Mouse (Mus musculus) brown adipose tissue, adult 24 weeks (tissue): ENCODE results near the gene Abhd4. TPM values are rescaled to one million over a fixed set of nuclear protein-coding genes. Genes with fewer than 3 reads are reported as not detected.

Experiments
- H3K27ac ChIP-seq: fragments of 200-500 bp; replicated peaks from 2 replicates; pipeline ENCODE4 v1.5.1; 2012; ENCODE audit warnings: low read depth, mild to moderate bottlenecking, low read length
- H3K4me1 ChIP-seq: fragments of 200-500 bp; 2 replicates; pipeline ENCODE4 v1.6.1; 2012; ENCODE audit warnings: low read length, mixed read lengths; ENCODE audit not compliant: control insufficient read depth, insufficient read depth, insufficient read length
- H3K4me3 ChIP-seq: fragments of 200-500 bp; 2 replicates; pipeline ENCODE4 v1.5.1; 2012; ENCODE audit warnings: low read depth, mild to moderate bottlenecking, low read length, moderate library complexity; ENCODE audit not compliant: insufficient read depth
- polyA plus RNA-seq: library from polyadenylated mRNA; stranded (reverse); fragments of >200 nt; gene quantifications from 2 replicates; pipeline ENCODE4 v1.2.4, GENCODE M21; 2012; ENCODE audit not compliant: missing spikeins, insufficient read depth, insufficient read length

Abhd4 gene
- polyA plus RNA-seq, 1 experiment: 80.5 TPM

DNA sequence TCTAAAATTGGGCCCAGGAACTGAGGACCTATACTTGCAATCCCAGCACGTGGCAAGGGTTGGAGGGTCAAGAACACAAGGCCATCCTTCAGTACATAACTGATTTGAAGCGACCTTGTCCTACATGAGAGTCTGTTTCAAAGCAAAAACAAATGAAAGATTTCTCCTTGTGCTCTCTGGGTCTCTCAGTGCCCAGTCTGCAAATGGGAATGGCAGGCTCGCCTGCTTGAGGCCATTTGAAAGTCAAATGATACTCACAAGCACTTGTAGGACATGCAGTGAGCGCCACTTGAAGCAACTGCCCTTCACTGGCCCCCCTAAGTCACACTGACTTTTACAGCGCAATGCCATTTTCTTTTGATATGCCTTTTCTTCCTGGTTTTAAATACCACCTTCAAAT lies 13.4 kb upstream of the Abhd4 start:
- Histone ChIP-seq H3K4me1 (no peaks in the 10 kb centered on the region), H3K4me3 (no peak overlapping the region), H3K27ac (no peak overlapping the region)

DNA sequence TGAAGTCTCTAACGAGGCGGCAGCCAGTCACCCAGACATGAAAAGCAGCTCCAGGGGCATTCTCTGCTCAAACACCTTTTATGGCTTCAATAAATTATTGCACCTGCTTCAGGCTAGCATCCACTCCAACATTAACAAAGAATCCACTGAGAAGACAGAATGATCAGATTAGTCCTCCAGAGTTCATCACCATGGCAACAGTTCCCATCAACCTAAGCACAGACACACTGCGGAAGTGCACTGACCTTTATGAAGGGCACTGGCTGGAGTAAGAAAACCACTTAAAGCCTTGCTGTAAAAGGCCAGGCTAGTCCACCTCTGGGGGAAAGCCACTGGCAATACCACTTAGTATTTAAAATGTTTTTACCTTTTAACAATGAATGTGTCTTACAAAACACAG lies 9.8 kb upstream of the Abhd4 start:
- H3K27ac ChIP-seq: no peak overlapping the region
- no peak overlapping the region for H3K4me3 ChIP-seq
- no peaks in the 10 kb centered on the region for H3K4me1 ChIP-seq

DNA sequence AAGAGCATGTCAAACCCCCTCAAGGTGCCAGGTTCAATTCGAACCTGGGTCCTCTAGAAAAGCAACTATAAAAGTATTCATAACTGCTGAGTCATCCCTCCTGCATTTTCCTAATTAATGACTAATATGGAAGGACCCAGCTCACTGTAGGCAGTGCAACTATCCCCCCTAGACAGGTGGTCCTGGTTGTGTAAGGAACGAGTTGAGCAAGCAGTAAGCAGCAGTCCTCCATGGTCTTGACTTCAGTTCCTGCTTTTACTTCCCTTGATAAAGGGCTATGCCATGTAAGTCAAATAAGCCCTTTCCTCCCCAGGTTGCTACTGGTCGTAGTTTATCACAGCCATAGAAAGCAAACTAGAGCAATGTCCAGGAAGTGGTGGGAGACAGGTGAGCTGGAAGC lies 7.8 kb upstream of the Abhd4 start:
- Histone ChIP-seq H3K4me1 (no peaks in the 10 kb centered on the region), H3K27ac (no peak overlapping the region), H3K4me3 (no peak overlapping the region)

DNA sequence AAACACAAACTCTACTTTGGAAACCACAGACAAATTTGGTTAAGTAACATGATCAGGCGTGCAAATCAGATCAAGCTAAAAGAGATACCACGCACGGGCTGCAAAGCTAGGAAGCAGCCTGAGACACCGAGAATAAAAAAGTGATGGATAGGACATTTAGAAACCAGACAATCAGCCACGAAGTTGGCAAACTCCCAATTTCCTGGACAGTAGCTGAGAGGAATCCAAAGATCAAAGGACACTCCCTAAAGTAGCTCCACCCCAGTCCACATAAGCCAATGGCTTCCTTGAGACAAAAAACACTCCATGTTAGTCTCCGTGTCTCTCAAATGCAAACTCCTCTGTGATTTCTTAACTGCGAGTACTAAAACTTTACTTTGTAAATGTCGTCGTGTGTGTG lies 4.7 kb upstream of the Abhd4 start:
- Histone ChIP-seq H3K4me3 (no peak overlapping the region), H3K4me1 (peaks cover 2% of the 10 kb centered on the region; the same call in 1 of the 2 replicates), H3K27ac (no peak overlapping the region)

DNA sequence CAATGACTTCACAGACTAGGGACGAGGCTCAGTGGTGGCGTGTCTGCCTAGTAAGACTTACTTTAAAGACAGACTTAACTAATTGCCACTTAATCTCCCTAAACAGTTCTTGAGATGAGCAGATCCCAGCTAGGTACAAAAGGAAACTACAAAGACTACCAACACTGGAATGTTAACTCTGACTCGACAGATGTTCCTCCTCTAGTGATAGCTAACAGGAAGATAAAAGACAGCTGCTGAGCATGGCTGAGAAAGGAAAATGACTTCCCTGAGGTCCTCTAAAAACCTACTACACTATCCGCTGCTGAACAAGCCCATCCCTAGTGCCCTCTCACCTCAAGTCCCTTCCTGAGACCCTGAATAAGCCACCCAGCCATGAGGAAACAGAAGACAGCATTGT lies 3.9 kb upstream of the Abhd4 start:
- H3K4me3 ChIP-seq: no peak overlapping the region
- peaks cover 2% of the 10 kb centered on the region; the same call in 1 of the 2 replicates for H3K4me1 ChIP-seq
- no peak overlapping the region for H3K27ac ChIP-seq

DNA sequence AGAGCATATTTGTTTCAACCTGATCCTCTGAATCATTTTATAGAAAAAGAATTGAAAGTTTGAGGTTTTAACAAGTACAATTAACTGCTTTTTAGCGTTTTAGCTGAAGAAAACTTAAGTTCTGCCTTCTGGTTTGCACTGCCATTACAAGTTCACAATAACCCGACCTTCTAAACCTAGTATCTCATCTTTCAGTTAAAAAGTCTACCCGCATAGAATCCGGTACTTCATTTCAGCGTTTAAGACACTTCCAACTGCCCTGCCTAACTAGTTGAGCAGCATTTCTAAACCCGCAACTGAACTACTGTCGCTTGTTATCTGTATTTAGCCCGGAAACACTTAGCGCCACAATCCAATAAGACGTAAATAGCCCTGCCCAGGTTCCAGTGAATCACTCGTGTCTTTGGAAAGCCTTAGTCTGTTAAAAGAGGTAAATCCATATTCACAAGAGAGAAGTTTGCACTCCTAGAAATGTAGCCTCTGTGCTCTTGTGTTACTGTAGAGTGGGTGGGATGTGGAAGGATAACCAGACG lies 748 bp downstream of the Abhd4 start:
- H3K4me1 ChIP-seq: peaks cover 5% of the 10 kb centered on the region; the same call in 1 of the 2 replicates
- H3K27ac ChIP-seq: no peak overlapping the region
- no peak overlapping the region for H3K4me3 ChIP-seq

DNA sequence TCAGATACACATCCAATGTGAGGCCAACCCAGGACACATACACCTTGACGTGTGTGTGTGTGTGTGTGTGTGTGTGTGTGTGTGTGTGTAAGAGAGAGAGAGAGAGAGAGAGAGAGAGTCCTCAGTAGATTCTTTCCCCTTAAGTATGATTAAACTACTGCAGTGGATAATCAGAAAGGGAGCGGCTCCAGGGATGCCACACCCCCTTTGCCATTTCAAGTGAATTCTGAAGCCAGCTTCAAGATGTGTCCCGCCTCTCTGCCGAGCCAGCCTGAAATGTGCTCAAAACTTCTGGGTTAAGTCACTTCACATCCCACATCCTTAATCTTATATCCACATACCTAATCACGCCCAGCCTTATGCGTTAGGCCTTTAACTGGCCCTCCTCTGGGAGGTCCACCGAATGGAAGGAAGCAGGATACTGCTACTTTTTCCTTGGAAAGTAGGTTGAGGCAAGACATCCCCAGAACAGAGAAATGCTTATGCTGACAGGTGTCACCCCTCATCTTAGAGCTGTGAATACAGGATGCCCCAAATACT lies 4.2 kb downstream of the Abhd4 start:
- H3K4me3 ChIP-seq: no peak overlapping the region
- no peak overlapping the region for H3K27ac ChIP-seq
- 0 out of 2 replicates have a peak, but pooled peaks cover 3% of the 10 kb centered on the region for H3K4me1 ChIP-seq

DNA sequence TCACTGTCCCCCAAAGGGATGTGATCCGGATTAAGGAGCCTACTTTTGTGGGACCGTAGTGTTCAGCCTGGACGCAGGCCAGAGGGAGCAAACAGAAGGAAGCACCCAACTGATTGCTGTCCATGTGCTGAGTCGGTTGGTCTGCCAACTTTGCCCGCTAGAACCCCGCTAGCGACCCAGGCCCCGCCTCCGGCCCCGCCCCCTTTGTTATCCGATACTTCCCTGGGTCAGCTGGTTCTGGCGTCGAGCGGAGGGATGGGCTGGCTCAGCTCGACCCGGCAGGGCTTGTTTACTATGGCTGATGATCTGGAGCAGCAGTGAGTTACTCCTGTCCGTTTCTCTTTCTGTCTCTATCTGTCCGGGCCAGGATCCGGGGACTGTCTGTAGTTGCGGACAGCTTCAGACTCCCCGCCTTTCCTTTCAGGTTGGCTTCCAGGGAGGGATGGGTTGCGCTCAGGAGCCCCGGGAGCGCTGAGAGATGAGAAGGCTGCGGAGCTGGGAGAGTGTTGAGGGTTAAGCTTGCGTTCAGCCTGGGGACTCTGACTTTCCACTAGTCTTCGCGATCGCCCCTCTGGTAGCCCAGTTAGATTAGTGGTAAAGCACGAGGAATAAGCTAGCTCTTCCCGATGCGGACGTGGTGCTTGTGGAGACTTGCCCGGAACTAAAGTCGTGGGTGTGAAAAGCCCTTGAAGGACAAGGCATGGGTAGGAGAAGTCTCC lies 5.2 kb downstream of the Abhd4 start:
- peak overlapping the region; percentile 7; the same call in 1 of the 2 replicates for H3K27ac ChIP-seq
- H3K4me1 ChIP-seq: 0 out of 2 replicates have a peak, but pooled peaks cover 3% of the 10 kb centered on the region
- peak overlapping the region; percentile 83 for H3K4me3 ChIP-seq

DNA sequence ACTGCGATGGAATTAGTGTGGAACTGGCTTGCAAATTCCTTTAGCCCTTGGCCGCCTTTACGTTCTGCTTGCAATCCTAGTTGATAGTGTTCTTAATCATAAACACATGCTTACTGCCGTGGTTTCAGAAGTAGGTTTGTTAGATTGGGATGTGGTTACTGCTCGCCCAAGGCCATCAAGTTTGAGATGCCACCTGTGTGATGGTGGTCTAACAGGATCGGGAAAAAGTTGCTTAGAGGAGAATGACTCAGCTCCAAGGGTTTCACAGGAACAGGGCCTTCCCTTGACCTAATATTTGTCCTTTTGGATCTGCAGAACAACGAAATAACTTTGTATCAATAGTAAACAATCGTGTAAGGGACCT lies 5.7 kb downstream of the Abhd4 start:
- Histone ChIP-seq H3K27ac (0 out of 2 replicates have a peak overlapping the region, but pooled peaks have one; percentile 7), H3K4me3 (peak overlapping the region; percentile 83), H3K4me1 (0 out of 2 replicates have a peak, but pooled peaks cover 3% of the 10 kb centered on the region)

DNA sequence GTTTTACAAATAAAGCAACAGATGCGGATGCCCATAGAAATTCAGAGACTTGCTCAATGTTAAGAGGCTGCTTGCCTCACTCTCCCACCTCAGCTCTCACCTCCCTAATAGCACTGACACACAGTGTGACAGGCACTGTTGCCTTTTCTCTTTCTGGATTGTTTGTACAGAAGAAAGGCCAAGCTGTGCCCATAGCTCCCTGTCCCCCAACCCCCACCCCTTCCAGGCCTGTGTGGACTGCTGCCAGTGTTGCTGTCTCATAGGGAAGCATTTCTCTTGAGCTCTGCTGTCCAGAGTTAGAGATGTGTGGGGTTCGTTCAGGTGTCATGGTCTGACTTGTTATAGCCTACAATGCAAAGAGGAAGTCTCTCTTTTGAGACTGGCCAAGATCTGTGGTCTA lies 6.2 kb downstream of the Abhd4 start:
- Histone ChIP-seq H3K4me1 (0 out of 2 replicates have a peak, but pooled peaks cover 3% of the 10 kb centered on the region), H3K27ac (no peak overlapping the region), H3K4me3 (peak overlapping the region; percentile 83)

DNA sequence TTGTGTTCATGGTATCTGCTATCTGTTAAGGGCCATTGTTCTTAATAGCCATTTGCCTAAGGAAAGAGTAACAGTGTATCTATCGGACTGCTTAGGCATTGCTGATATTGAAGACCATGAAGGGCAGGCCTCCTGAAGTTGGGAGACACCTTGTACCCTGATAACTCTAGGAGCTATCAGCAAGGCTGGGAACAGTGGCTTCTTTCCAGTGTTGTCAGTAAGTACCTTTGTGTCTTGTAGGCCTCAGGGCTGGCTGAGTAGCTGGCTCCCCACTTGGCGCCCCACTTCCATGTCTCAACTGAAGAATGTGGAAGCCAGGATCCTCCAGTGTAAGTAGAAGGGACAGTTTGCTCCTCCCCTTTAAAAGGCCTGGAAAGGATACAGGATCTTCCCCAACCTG lies 7.4 kb downstream of the Abhd4 start:
- Histone ChIP-seq H3K4me1 (0 out of 2 replicates have a peak, but pooled peaks cover 3% of the 10 kb centered on the region), H3K27ac (no peak overlapping the region), H3K4me3 (no peak overlapping the region)

DNA sequence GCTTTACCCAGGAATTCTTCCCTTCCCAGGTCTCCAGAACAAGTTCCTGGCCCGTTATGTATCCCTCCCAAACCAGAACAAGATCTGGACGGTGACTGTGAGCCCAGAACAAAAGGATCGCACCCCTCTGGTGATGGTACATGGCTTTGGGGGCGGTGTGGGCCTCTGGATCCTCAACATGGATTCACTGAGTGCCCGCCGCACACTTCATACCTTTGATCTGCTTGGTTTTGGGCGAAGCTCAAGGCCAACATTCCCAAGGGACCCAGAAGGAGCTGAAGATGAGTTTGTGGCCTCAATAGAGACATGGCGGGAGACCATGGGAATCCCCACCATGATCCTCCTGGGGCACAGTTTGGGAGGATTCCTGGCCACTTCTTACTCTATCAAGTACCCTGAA lies 8.6 kb downstream of the Abhd4 start:
- H3K27ac ChIP-seq: no peak overlapping the region
- H3K4me3 ChIP-seq: no peak overlapping the region
- H3K4me1 ChIP-seq: 0 out of 2 replicates have a peak, but pooled peaks cover 3% of the 10 kb centered on the region

DNA sequence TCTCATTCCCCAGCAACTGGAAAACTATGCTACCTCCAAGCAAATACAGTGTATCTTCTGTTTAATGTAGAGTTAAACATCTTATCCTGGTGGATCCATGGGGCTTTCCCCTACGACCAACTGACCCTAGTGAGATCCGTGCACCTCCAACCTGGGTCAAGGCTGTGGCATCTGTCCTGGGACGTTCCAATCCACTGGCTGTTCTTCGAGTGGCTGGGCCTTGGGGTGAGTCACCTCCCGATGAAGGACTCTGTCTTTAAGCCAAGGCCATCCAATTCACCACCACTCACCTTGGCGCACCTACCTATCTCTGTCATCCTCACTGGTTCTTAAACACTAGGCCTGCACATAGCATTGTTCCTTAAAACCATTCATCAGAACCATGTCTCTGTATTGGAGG lies 9.1 kb downstream of the Abhd4 start:
- H3K4me3 ChIP-seq: no peak overlapping the region

DNA sequence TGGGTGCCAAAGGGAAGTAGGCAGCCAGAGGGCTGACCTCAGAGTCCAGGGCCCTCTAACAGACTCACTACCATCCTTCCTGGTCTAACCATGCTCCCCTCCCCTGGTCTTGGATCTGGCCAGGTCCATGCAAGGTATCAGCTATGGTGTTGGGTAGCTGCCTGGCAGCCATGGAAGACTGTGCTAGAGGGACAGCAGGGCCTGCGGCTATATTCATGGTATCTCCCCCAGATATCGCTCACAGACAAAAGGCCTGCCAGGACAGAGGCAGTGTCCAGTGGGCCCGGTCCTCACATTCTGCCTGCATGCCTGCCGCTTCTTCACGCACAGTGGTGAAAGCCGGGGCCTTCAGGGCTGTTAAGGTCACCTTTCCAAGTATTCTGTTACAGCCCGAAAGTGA lies 10.2 kb downstream of the Abhd4 start:
- H3K4me1 ChIP-seq: no peaks in the 10 kb centered on the region
- H3K4me3 ChIP-seq: no peak overlapping the region
- H3K27ac ChIP-seq: no peak overlapping the region

More for the DNA sequence above, 9.1 kb downstream of the Abhd4 start:
- Histone ChIP-seq H3K4me1 (0 out of 2 replicates have a peak, but pooled peaks cover 3% of the 10 kb centered on the region), H3K27ac (no peak overlapping the region)

DNA sequence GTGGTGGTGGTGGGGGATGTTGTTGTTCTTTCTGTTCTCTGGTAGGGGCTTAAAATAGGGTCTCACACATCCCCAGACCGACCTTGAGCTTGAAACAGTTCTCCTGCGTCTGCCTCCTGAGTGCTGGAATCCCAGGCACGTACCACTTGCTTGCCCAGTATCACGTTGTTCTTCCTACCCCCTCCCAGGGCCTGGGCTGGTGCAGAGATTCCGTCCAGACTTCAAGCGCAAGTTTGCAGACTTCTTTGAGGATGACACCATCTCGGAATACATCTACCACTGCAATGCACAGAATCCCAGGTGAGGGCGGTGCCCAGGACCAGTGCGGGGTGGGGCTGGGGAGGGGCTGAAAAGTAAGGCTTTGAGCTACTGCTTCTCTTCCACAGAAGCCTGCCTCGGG lies 11.1 kb downstream of the Abhd4 start:
- Histone ChIP-seq H3K4me1 (no peaks in the 10 kb centered on the region), H3K27ac (no peak overlapping the region), H3K4me3 (no peak overlapping the region)

DNA sequence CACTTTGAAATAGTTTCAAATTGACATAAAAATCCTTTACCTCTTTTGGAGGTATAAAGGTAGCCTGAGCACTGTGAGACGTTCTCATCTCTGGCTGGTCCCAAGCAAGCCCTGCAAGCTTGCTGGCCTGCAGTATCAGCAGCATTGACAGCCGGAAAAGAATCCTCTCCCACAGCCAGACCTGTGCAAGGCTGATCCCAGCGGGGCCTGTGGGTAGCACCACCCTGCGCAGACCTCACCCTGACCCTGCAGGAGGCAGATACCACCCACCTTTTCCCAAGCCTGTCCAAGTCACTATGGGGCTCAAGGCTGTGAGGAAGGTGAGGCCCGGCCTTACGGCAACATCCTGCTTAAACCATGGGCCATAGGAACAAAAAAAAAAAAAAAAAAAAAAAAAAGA lies 12.0 kb downstream of the Abhd4 start:
- Histone ChIP-seq H3K4me1 (no peaks in the 10 kb centered on the region), H3K27ac (no peak overlapping the region), H3K4me3 (no peak overlapping the region)
